In genomic region chr9:108136225-108136624, GRCm38 (mm10) we compare ENCODE assay signal across 9 mouse cellular contexts. TPM values are rescaled to one million over a fixed set of nuclear protein-coding genes. Genes with fewer than 3 reads are reported as not detected.
DNase-seq lines count a peak whose midpoint lies in the region; ATAC-seq and TF ChIP-seq lines count a peak whose summit lies in the region.
"Had no signal": no experiment of that assay in that cellular context is flagged by ENCODE, and none has a peak within 500 bp of the region (broad histone marks: within the 10 kb centered on the region; RNA-seq: fewer than 3 reads in every experiment).

No protein-coding gene starts in this region.

- peak; percentile 40 for DNase-seq in kidney, adult 2 months
- DNase-seq in G1E (ENCODE audit: low spot score) = no peak
- DNase-seq in cerebellum, postnatal 10 days = peak; percentile 64 to 74
- peak; percentile 30 for DNase-seq in lung, postnatal 25 days (ENCODE audit: low spot score)
- DNase-seq in left cerebral cortex, postnatal 36 days (ENCODE audit: low spot score in 2 of 2) = no peak
- no peak for DNase-seq in gastrocnemius, postnatal 4 days (ENCODE audit: low spot score in 2 of 2)

- H3K9ac ChIP-seq in kidney, embryonic 16.5 days (replicated peaks; ENCODE audit: low read length) = no peak overlapping the region
- H3K9ac ChIP-seq: lung, embryonic 15.5 days had no signal

- no peak overlapping the region for H3K27ac ChIP-seq in kidney, adult 2 months (ENCODE audit: insufficient read depth, low read depth, low read length)
- no peak overlapping the region for H3K27ac ChIP-seq in kidney, embryonic 16.5 days (ENCODE audit: low read length)
- H3K27ac ChIP-seq: lung, embryonic 15.5 days had no signal

- intact Hi-C loops in left cerebral cortex, postnatal 36 days (cut with DNase I) = loop anchor here (5.0 kb wide), 2 partner anchors 36 to 51 kb away; no protein-coding TSS in a partner anchor

- no peak for TF ChIP-seq POLR2A in kidney, adult 2 months (IDR thresholded peaks at IDR 0.05; ENCODE audit: low read depth, low read length)

- H3K4me2 ChIP-seq in kidney, embryonic 16.5 days (replicated peaks; ENCODE audit: low read depth, low read length) = no peak overlapping the region
- H3K4me2 ChIP-seq: lung, embryonic 15.5 days had no signal

- no peaks in the 10 kb centered on the region for H3K4me1 ChIP-seq in kidney, adult 2 months (ENCODE audit: control insufficient read depth, insufficient read depth, low read length)
- H3K4me1 ChIP-seq in kidney, embryonic 16.5 days (ENCODE audit: insufficient read depth, low read length) = no peaks in the 10 kb centered on the region
- H3K4me1 ChIP-seq in G1E (ENCODE audit: insufficient read depth, low read depth, low read length) = peaks cover 42% of the 10 kb centered on the region

- WGBS in kidney, adult 2 months = 60% methylated on average over 1 of the region's 1 CpGs
- 50% methylated on average over 1 of the region's 1 CpGs for WGBS in kidney, embryonic 16.5 days

- H3K36me3 ChIP-seq in kidney, adult 2 months (ENCODE audit: control insufficient read depth, insufficient read depth, low read length) = no peaks in the 10 kb centered on the region
- H3K36me3 ChIP-seq in kidney, embryonic 16.5 days (ENCODE audit: insufficient read depth, low read length) = no peaks in the 10 kb centered on the region
- no peaks in the 10 kb centered on the region for H3K36me3 ChIP-seq in G1E (replicated peaks)
- H3K36me3 ChIP-seq: lung, embryonic 15.5 days had no signal

- ATAC-seq in kidney, embryonic 16.5 days (ENCODE audit: low FRiP score, low TSS enrichment) = no peak
- ATAC-seq in G1E (ENCODE audit: extremely low read depth, insufficient number of reproducible peaks, low FRiP score, poor library complexity, severe bottlenecking) = no peak
- ATAC-seq in frontal cortex, adult (ENCODE audit: low TSS enrichment) = no peak

- TF ChIP-seq CTCF in kidney, adult 2 months (conservative IDR thresholded peaks at IDR 0.05; ENCODE audit: insufficient read depth, insufficient read length, low read depth, low read length) = peak; percentile 35
- TF ChIP-seq CTCF in G1E (IDR thresholded peaks at IDR 0.05; ENCODE audit: low read depth, low read length) = peak; percentile 66

- no peaks in the 10 kb centered on the region for H3K27me3 ChIP-seq in kidney, adult 2 months (replicated peaks; ENCODE audit: control insufficient read depth, insufficient read depth, low read length)
- H3K27me3 ChIP-seq in kidney, embryonic 16.5 days (ENCODE audit: insufficient read depth, low read length) = no peaks in the 10 kb centered on the region; the same call in 1 of the 2 replicates
- peaks cover 27% of the 10 kb centered on the region for H3K27me3 ChIP-seq in G1E (ENCODE audit: insufficient read depth, low read length)
- H3K27me3 ChIP-seq: lung, embryonic 15.5 days had no signal

- no peaks in the 10 kb centered on the region for H3K9me3 ChIP-seq in kidney, embryonic 16.5 days (ENCODE audit: low read length)
- H3K9me3 ChIP-seq in G1E (replicated peaks) = no peaks in the 10 kb centered on the region
- H3K9me3 ChIP-seq: lung, embryonic 15.5 days had no signal

- no peak overlapping the region for H3K4me3 ChIP-seq in kidney, adult 2 months (ENCODE audit: insufficient read depth, low read depth, low read length)
- H3K4me3 ChIP-seq in kidney, embryonic 16.5 days (ENCODE audit: low read length) = no peak overlapping the region
- no peak overlapping the region for H3K4me3 ChIP-seq in G1E (ENCODE audit: low read depth, low read length)
- H3K4me3 ChIP-seq: lung, embryonic 15.5 days had no signal

RNA-seq across cellular contexts. Expression of gene Apeh, which starts 41.8 kb away (rescaled TPM):
- polyA plus RNA-seq in kidney, adult 2 months (2012; rRNA removed) = 299 and 327 TPM in 2 replicates
- 87.8 and 93.0 TPM in 2 replicates for polyA plus RNA-seq in kidney, embryonic 16.5 days (2015; fragmentation: Nextera tagmentation; extraction: Ambion mirVana)
- 65.0 and 148 TPM in 2 replicates for total RNA-seq in G1E (2014; fragmentation: Nextera tagmentation)
- 119 and 131 TPM in 2 replicates for total RNA-seq in G1E (2017)
- 48.8 and 67.5 TPM in 2 replicates for polyA plus RNA-seq in G1E (2012)
- total RNA-seq in left cerebral cortex, postnatal 36 days (2021) = 10 to 100 TPM; 23.9 to 39.4 TPM
- 10 to 100 TPM; 47.7 to 51.5 TPM for total RNA-seq in gastrocnemius, postnatal 4 days (2021)

RNA-seq across cellular contexts. Expression of gene Rnf123, which starts 53.1 kb away (rescaled TPM):
- 92.1 and 106 TPM in 2 replicates for polyA plus RNA-seq in kidney, adult 2 months (2012; rRNA removed)
- 37.2 and 44.3 TPM in 2 replicates for polyA plus RNA-seq in kidney, embryonic 16.5 days (2015; fragmentation: Nextera tagmentation; extraction: Ambion mirVana)
- total RNA-seq in G1E (2014; fragmentation: Nextera tagmentation) (104 and 255 TPM in 2 replicates), G1E (2017) (18.6 and 23.5 TPM in 2 replicates)
- 39.5 and 74.5 TPM in 2 replicates for polyA plus RNA-seq in G1E (2012)
- total RNA-seq in left cerebral cortex, postnatal 36 days (2021) = 100 to 1,000 TPM in 1 of 2 experiments, 10 to 100 TPM in 1; 77.6 to 107 TPM
- total RNA-seq in gastrocnemius, postnatal 4 days (2021) = 10 to 100 TPM; 83.8 to 94.8 TPM

RNA-seq across cellular contexts. Expression of gene Bsn, which starts 54.0 kb away (rescaled TPM):
- polyA plus RNA-seq in kidney, adult 2 months (2012; rRNA removed) = 0.15 and 0.17 TPM in 2 replicates
- polyA plus RNA-seq in kidney, embryonic 16.5 days (2015; fragmentation: Nextera tagmentation; extraction: Ambion mirVana) = 0.64 and 0.67 TPM in 2 replicates
- total RNA-seq in G1E (2014; fragmentation: Nextera tagmentation) = 4.7 and 5.0 TPM in 2 replicates
- 2.8 and 3.1 TPM in 2 replicates for total RNA-seq in G1E (2017)
- 6.1 and 7.9 TPM in 2 replicates for polyA plus RNA-seq in G1E (2012)
- total RNA-seq in left cerebral cortex, postnatal 36 days (2021) = 100 to 1,000 TPM; 269 to 307 TPM
- total RNA-seq in gastrocnemius, postnatal 4 days (2021) = under 1 TPM; 0.39 to 0.41 TPM

RNA-seq across cellular contexts. Expression of gene Mst1, which starts 56.0 kb away (rescaled TPM):
- polyA plus RNA-seq in kidney, adult 2 months (2012; rRNA removed) = 0.31 and 0.39 TPM in 2 replicates
- 0.10 and 0.21 TPM in 2 replicates for polyA plus RNA-seq in kidney, embryonic 16.5 days (2015; fragmentation: Nextera tagmentation; extraction: Ambion mirVana)
- total RNA-seq in G1E (2014; fragmentation: Nextera tagmentation) (7.1 and 11.0 TPM in 2 replicates), G1E (2017) (16.6 and 17.9 TPM in 2 replicates)
- polyA plus RNA-seq in G1E (2012) = 6.7 and 8.4 TPM in 2 replicates
- not detected for total RNA-seq in left cerebral cortex, postnatal 36 days (2021)
- total RNA-seq in gastrocnemius, postnatal 4 days (2021) = under 1 TPM in 1 of 2 experiments, not detected in 1; 0.36 TPM

Comparison
In these comparisons a context has a peak if more than half of its experiments do, and no peak if none do; other contexts are left out.
1. DNase-seq: peak in kidney, adult 2 months (single experiment), cerebellum, postnatal 10 days (2 of 2) and lung, postnatal 25 days (single experiment); none in G1E (single experiment), left cerebral cortex, postnatal 36 days (0 of 2) and gastrocnemius, postnatal 4 days (0 of 2).
2. RNA of gene Bsn, which starts 54.0 kb away (total RNA-seq): 269 to 307 TPM in left cerebral cortex, postnatal 36 days; 2.8 to 5.0 TPM in G1E and 0.39 to 0.41 TPM in gastrocnemius, postnatal 4 days; every median in the first group is over 10 times any median in the second.